In the genomic region with DNA sequence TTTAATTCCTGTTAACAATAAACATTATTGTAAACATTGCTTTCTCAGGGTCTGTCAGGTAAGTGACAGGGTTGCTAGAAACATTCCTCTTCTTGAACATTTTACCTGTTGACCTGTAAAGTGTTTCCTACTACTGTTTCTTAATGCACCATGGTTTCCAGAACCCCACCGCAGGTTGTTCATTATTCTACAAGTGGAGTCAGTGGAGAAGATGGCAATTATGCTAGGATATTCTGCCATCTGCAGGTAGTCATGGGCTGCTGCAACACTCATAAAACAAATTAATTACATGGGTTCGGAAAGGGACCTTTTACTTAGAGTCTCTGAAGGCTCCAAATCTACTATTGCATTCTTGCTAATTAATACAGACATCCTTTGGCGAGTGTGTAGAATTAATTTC, we compare ENCODE assay signal across 10 mouse cellular contexts.
DNase-seq lines count a peak whose midpoint lies in the region; ATAC-seq and TF ChIP-seq lines count a peak whose summit lies in the region.
"Had no signal": no experiment of that assay in that cellular context is flagged by ENCODE, and none has a peak within 500 bp of the region (broad histone marks: within the 10 kb centered on the region; RNA-seq: fewer than 3 reads in every experiment).

No protein-coding gene starts in this region.

- 35% methylated on average over 3 of the region's 3 CpGs for WGBS in kidney, embryonic 16.5 days
- WGBS in kidney, embryonic 14.5 days: 39% methylated on average over 3 of the region's 3 CpGs
- 35% methylated on average over 3 of the region's 3 CpGs for WGBS in hindbrain, embryonic 15.5 days
- WGBS in neural tube, embryonic 15.5 days: 24% methylated on average over 3 of the region's 3 CpGs

- no peak overlapping the region for H3K27ac ChIP-seq in kidney, embryonic 16.5 days (ENCODE audit: low read length)
- H3K27ac ChIP-seq in kidney, embryonic 14.5 days (ENCODE audit: low read depth, low read length): no peak overlapping the region
- no peak overlapping the region for H3K27ac ChIP-seq in hindbrain, embryonic 15.5 days (replicated peaks)
- H3K27ac ChIP-seq in neural tube, embryonic 15.5 days (replicated peaks): no peak overlapping the region
- H3K27ac ChIP-seq: macrophage had no signal

- peak; percentile 70 for TF ChIP-seq CTCF in Patski (IDR thresholded peaks at IDR 0.05)

- H3K9me3 ChIP-seq in kidney, embryonic 16.5 days (ENCODE audit: low read length): no peaks in the 10 kb centered on the region
- H3K9me3 ChIP-seq in kidney, embryonic 14.5 days (ENCODE audit: control insufficient read depth, low read length): no peaks in the 10 kb centered on the region
- H3K9me3 ChIP-seq in hindbrain, embryonic 15.5 days: no peaks in the 10 kb centered on the region
- no peaks in the 10 kb centered on the region for H3K9me3 ChIP-seq in neural tube, embryonic 15.5 days (replicated peaks)

- no peak overlapping the region for H3K4me3 ChIP-seq in kidney, embryonic 16.5 days (ENCODE audit: low read length)
- no peak overlapping the region for H3K4me3 ChIP-seq in kidney, embryonic 14.5 days (ENCODE audit: low read length)
- H3K4me3 ChIP-seq in hindbrain, embryonic 15.5 days: no peak overlapping the region
- no peak overlapping the region for H3K4me3 ChIP-seq in neural tube, embryonic 15.5 days (replicated peaks)

- H3K27me3 ChIP-seq in kidney, embryonic 16.5 days (ENCODE audit: insufficient read depth, low read length): no peaks in the 10 kb centered on the region
- no peaks in the 10 kb centered on the region for H3K27me3 ChIP-seq in kidney, embryonic 14.5 days (ENCODE audit: control insufficient read depth, insufficient read depth, low read length)
- H3K27me3 ChIP-seq in Patski: peaks cover 7% of the 10 kb centered on the region
- H3K27me3 ChIP-seq in hindbrain, embryonic 15.5 days: no peaks in the 10 kb centered on the region
- no peaks in the 10 kb centered on the region for H3K27me3 ChIP-seq in neural tube, embryonic 15.5 days (replicated peaks)

- POLR2A ChIA-PET in Patski (lab: Charles Lee): no interaction called here

- no peaks in the 10 kb centered on the region for H3K36me3 ChIP-seq in kidney, embryonic 16.5 days (ENCODE audit: insufficient read depth, low read length)
- no peaks in the 10 kb centered on the region for H3K36me3 ChIP-seq in kidney, embryonic 14.5 days (ENCODE audit: control insufficient read depth, insufficient read depth, low read length)
- no peaks in the 10 kb centered on the region for H3K36me3 ChIP-seq in hindbrain, embryonic 15.5 days
- H3K36me3 ChIP-seq in neural tube, embryonic 15.5 days: no peaks in the 10 kb centered on the region

- H3K9ac ChIP-seq in kidney, embryonic 16.5 days (replicated peaks; ENCODE audit: low read length): no peak overlapping the region
- no peak overlapping the region for H3K9ac ChIP-seq in kidney, embryonic 14.5 days (ENCODE audit: low read depth, low read length)
- no peak overlapping the region for H3K9ac ChIP-seq in hindbrain, embryonic 15.5 days
- H3K9ac ChIP-seq in neural tube, embryonic 15.5 days (replicated peaks): no peak overlapping the region

- peak; percentile 2 for DNase-seq in adrenal gland, adult 2 months
- DNase-seq in adrenal gland, postnatal 4 days (ENCODE audit: low spot score in 2 of 2): no peak
- DNase-seq in Patski (ENCODE audit: low read depth, low spot score): no peak
- DNase-seq: right cerebral cortex, postnatal 4 days had no signal

- CTCF ChIA-PET in Patski (lab: Charles Lee): no interaction called here

- H3K4me1 ChIP-seq in kidney, embryonic 16.5 days (ENCODE audit: insufficient read depth, low read length): no peaks in the 10 kb centered on the region
- no peaks in the 10 kb centered on the region for H3K4me1 ChIP-seq in kidney, embryonic 14.5 days (ENCODE audit: control insufficient read depth, insufficient read depth, low read length)
- no peaks in the 10 kb centered on the region for H3K4me1 ChIP-seq in hindbrain, embryonic 15.5 days (replicated peaks)
- H3K4me1 ChIP-seq in neural tube, embryonic 15.5 days: no peaks in the 10 kb centered on the region

- no peak overlapping the region for H3K4me2 ChIP-seq in kidney, embryonic 16.5 days (replicated peaks; ENCODE audit: low read depth, low read length)
- H3K4me2 ChIP-seq in kidney, embryonic 14.5 days (replicated peaks; ENCODE audit: low read depth, low read length): no peak overlapping the region
- H3K4me2 ChIP-seq in hindbrain, embryonic 15.5 days: no peak overlapping the region
- no peak overlapping the region for H3K4me2 ChIP-seq in neural tube, embryonic 15.5 days

- in situ Hi-C loops in Patski (cut with MboI; ENCODE audit: low pct_unique_long_range_greater_than_20kb): loop anchor here (5.0 kb wide), 1 partner anchor 339 kb away; no protein-coding TSS in a partner anchor

- ATAC-seq in kidney, embryonic 16.5 days (ENCODE audit: low FRiP score, low TSS enrichment): 0 out of 2 replicates have a peak, but pooled peaks have one; percentile 42
- no peak; the same call in 1 of the 2 replicates for ATAC-seq in kidney, embryonic 14.5 days (ENCODE audit: low FRiP score, low TSS enrichment)
- no peak for ATAC-seq in Patski
- ATAC-seq in hindbrain, embryonic 15.5 days (ENCODE audit: low FRiP score, low read depth): 0 out of 2 replicates have a peak, but pooled peaks have one; percentile 42
- ATAC-seq in neural tube, embryonic 15.5 days (ENCODE audit: low FRiP score): no peak
- no peak for ATAC-seq in CD4-positive, CD25-positive, alpha-beta regulatory T cell, adult 4 months

Comparison
In these comparisons a context has a peak if more than half of its experiments do, and no peak if none do; other contexts are left out.
1. ATAC-seq: peak in kidney, embryonic 16.5 days (single experiment) and hindbrain, embryonic 15.5 days (single experiment); none in kidney, embryonic 14.5 days (single experiment), Patski (single experiment), neural tube, embryonic 15.5 days (single experiment) and CD4-positive, CD25-positive, alpha-beta regulatory T cell, adult 4 months (single experiment).